ENCODE assay signal across 8 mouse cellular contexts in genomic region chr3:78919407-78919806, GRCm38 (mm10).
A peak's percentile ranks its signal among the peaks of the same experiment; 100 is the strongest.
DNase-seq lines count a peak whose midpoint lies in the region; ATAC-seq lines count a peak whose summit lies in the region.

No protein-coding gene starts in this region.

- no peaks in the 10 kb centered on the region for H3K36me3 ChIP-seq in embryonic facial prominence, embryonic 13.5 days
- no peaks in the 10 kb centered on the region for H3K36me3 ChIP-seq in heart, embryonic 10.5 days
- H3K36me3 ChIP-seq in kidney, embryonic 14.5 days (ENCODE audit: control insufficient read depth, insufficient read depth, low read length): no peaks in the 10 kb centered on the region
- no peaks in the 10 kb centered on the region for H3K36me3 ChIP-seq in limb, embryonic 15.5 days

- peak overlapping the region; percentile 23 for H3K4me3 ChIP-seq in embryonic facial prominence, embryonic 13.5 days
- peak overlapping the region; percentile 43 for H3K4me3 ChIP-seq in heart, embryonic 10.5 days
- no peak overlapping the region for H3K4me3 ChIP-seq in kidney, embryonic 14.5 days (ENCODE audit: low read length)
- peak overlapping the region; percentile 19; the same call in 1 of the 2 replicates for H3K4me3 ChIP-seq in limb, embryonic 15.5 days

- peak overlapping the region; percentile 52 for H3K4me2 ChIP-seq in embryonic facial prominence, embryonic 13.5 days
- H3K4me2 ChIP-seq in kidney, embryonic 14.5 days (replicated peaks; ENCODE audit: low read depth, low read length): peak overlapping the region; percentile 32
- peak overlapping the region; percentile 43 for H3K4me2 ChIP-seq in limb, embryonic 15.5 days

- no peak for ATAC-seq in embryonic facial prominence, embryonic 13.5 days (ENCODE audit: insufficient number of reproducible peaks, insufficient read depth, low FRiP score, low TSS enrichment, low read depth)
- peak; percentile 85; the same call in 1 of the 2 replicates for ATAC-seq in kidney, embryonic 14.5 days (ENCODE audit: low FRiP score, low TSS enrichment)
- ATAC-seq in limb, embryonic 15.5 days (ENCODE audit: insufficient number of reproducible peaks, low FRiP score, low TSS enrichment, low read depth): no peak

- no peak overlapping the region for H3K27ac ChIP-seq in embryonic facial prominence, embryonic 13.5 days
- H3K27ac ChIP-seq in heart, embryonic 10.5 days: 0 out of 2 replicates have a peak overlapping the region, but pooled peaks have one; percentile 63
- no peak overlapping the region; the same call in 1 of the 2 replicates for H3K27ac ChIP-seq in kidney, embryonic 14.5 days (ENCODE audit: low read depth, low read length)
- H3K27ac ChIP-seq in limb, embryonic 15.5 days: no peak overlapping the region; the same call in 1 of the 2 replicates

- H3K9ac ChIP-seq in embryonic facial prominence, embryonic 13.5 days: no peak overlapping the region
- H3K9ac ChIP-seq in kidney, embryonic 14.5 days (ENCODE audit: low read depth, low read length): no peak overlapping the region
- no peak overlapping the region for H3K9ac ChIP-seq in limb, embryonic 15.5 days

- no peaks in the 10 kb centered on the region for H3K4me1 ChIP-seq in embryonic facial prominence, embryonic 13.5 days
- no peaks in the 10 kb centered on the region for H3K4me1 ChIP-seq in heart, embryonic 10.5 days
- no peaks in the 10 kb centered on the region for H3K4me1 ChIP-seq in kidney, embryonic 14.5 days (ENCODE audit: control insufficient read depth, insufficient read depth, low read length)
- H3K4me1 ChIP-seq in limb, embryonic 15.5 days: 0 out of 2 replicates have a peak, but pooled peaks cover 2% of the 10 kb centered on the region

- 15% methylated on average over 12 of the region's 12 CpGs for WGBS in embryonic facial prominence, embryonic 13.5 days
- 26% methylated on average over 12 of the region's 12 CpGs for WGBS in heart, embryonic 10.5 days
- WGBS in kidney, embryonic 14.5 days: 15% methylated on average over 12 of the region's 12 CpGs
- 15% methylated on average over 12 of the region's 12 CpGs for WGBS in limb, embryonic 15.5 days

- no peaks in the 10 kb centered on the region for H3K27me3 ChIP-seq in embryonic facial prominence, embryonic 13.5 days
- no peaks in the 10 kb centered on the region for H3K27me3 ChIP-seq in heart, embryonic 10.5 days (ENCODE audit: insufficient read depth, poor library complexity, severe bottlenecking)
- H3K27me3 ChIP-seq in kidney, embryonic 14.5 days (ENCODE audit: control insufficient read depth, insufficient read depth, low read length): no peaks in the 10 kb centered on the region
- H3K27me3 ChIP-seq in limb, embryonic 15.5 days: no peaks in the 10 kb centered on the region

- H3K9me3 ChIP-seq in embryonic facial prominence, embryonic 13.5 days: no peaks in the 10 kb centered on the region
- H3K9me3 ChIP-seq in heart, embryonic 10.5 days: no peaks in the 10 kb centered on the region
- no peaks in the 10 kb centered on the region for H3K9me3 ChIP-seq in kidney, embryonic 14.5 days (ENCODE audit: control insufficient read depth, low read length)
- H3K9me3 ChIP-seq in limb, embryonic 15.5 days: no peaks in the 10 kb centered on the region

- peak; percentile 87 for DNase-seq in 416B (ENCODE audit: low read depth)
- peak; percentile 75 to 83 for DNase-seq in adrenal gland, postnatal 36 days
- peak; percentile 78 for DNase-seq in heart, embryonic 10.5 days (ENCODE audit: low spot score)
- peak; percentile 24 to 45 for DNase-seq in monocyte, adult 2 months (ENCODE audit: low read depth in 1 of 2, low spot score in 2 of 2)
- peak; percentile 73 to 74 for DNase-seq in spleen, postnatal 36 days (ENCODE audit: low spot score in 2 of 2)

Comparison
In these comparisons a context has a peak if more than half of its experiments do, and no peak if none do; other contexts are left out.
1. DNase-seq: peak in every context shown above with its lines; median percentile 87 in 416B; 79 in adrenal gland, postnatal 36 days; 78 in heart, embryonic 10.5 days; 74 in spleen, postnatal 36 days; 34 in monocyte, adult 2 months.